8 mouse cellular contexts compared by ENCODE assay signal in the genomic region with DNA sequence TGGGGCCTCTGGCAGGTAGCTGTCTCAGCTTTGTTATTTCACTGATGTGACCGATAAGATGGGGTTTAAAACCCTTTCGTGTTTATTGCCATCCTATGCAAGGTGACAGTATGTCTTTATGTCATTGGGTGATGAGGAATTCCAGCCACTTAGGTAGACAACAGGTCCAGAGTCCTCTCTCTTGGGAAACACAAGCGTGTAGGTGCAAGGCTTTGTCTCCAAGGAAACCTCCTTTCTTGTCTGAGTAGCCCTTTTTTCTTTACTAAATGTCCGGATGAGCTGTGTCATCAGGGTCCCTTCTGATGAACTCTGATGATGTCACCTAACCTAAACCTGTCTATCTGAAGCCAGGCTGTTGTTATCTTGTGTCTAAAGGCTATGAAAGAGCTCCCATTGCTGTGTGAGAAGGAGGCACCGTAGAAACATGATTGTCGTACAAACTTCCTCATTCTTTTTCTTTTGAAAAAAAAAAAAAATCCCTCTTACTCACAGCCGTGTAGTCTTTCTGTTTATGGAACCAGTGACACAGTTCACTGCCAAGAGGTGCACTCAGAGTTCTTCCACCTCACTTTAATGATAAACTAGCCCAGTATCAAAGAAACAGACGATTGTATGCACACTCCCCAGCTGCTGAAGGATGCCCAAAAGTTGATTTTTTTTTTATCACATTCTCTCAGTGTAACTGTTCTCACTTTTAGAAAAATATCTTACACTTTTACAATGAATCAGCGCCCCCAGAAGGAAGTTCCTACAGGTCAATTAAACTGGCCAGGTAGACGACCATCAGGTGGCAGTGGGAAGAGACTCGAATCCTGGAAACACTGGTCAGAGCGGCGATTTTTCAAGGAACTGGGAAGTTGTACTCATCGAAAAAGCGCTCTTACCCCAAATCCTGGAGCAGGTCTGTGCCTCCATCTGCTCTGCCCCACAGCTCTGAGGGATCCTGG. TPM values are rescaled to one million over a fixed set of nuclear protein-coding genes. Genes with fewer than 3 reads are reported as not detected.
DNase-seq lines count a peak whose midpoint lies in the region; ATAC-seq and TF ChIP-seq lines count a peak whose summit lies in the region.

No protein-coding gene starts in this region.

- no peak for DNase-seq in heart, postnatal 4 days
- no peak for DNase-seq in ES-E14 (ENCODE audit: low read depth, low spot score)
- DNase-seq in forebrain, embryonic 14.5 days (ENCODE audit: low spot score): no peak
- no peak for DNase-seq in layer of hippocampus, postnatal 10 days (ENCODE audit: low spot score in 2 of 2)
- no peak for DNase-seq in adrenal gland, adult 2 months

- H3K9ac ChIP-seq in heart, embryonic 12.5 days: peak overlapping the region; percentile 74
- peak overlapping the region; percentile 75 for H3K9ac ChIP-seq in ES-E14 (ENCODE audit: insufficient read depth, low read depth, low read length, poor library complexity, severe bottlenecking)
- H3K9ac ChIP-seq in forebrain, embryonic 14.5 days (ENCODE audit: low read length): 0 out of 2 replicates have a peak overlapping the region, but pooled peaks have one; percentile 49
- H3K9ac ChIP-seq in liver, embryonic 12.5 days: peak overlapping the region; percentile 83
- H3K9ac ChIP-seq in stomach, embryonic 15.5 days: peak overlapping the region; percentile 53

- H3K36me3 ChIP-seq in heart, embryonic 12.5 days: 0 out of 2 replicates have a peak, but pooled peaks cover 4% of the 10 kb centered on the region
- no peaks in the 10 kb centered on the region for H3K36me3 ChIP-seq in ES-E14 (ENCODE audit: control insufficient read depth, insufficient read depth, low read length, poor library complexity, severe bottlenecking)
- H3K36me3 ChIP-seq in forebrain, embryonic 14.5 days (ENCODE audit: control insufficient read depth, insufficient read depth, low read length): no peaks in the 10 kb centered on the region
- peaks cover 23% of the 10 kb centered on the region; the same call in 1 of the 2 replicates for H3K36me3 ChIP-seq in liver, embryonic 12.5 days
- no peaks in the 10 kb centered on the region for H3K36me3 ChIP-seq in stomach, embryonic 15.5 days

- H3K27me3 ChIP-seq in heart, embryonic 12.5 days (replicated peaks): no peaks in the 10 kb centered on the region
- H3K27me3 ChIP-seq in forebrain, embryonic 14.5 days (replicated peaks; ENCODE audit: control insufficient read depth, insufficient read depth, low read length): no peaks in the 10 kb centered on the region
- no peaks in the 10 kb centered on the region for H3K27me3 ChIP-seq in liver, embryonic 12.5 days (replicated peaks)
- H3K27me3 ChIP-seq in stomach, embryonic 15.5 days (replicated peaks): no peaks in the 10 kb centered on the region

- in situ Hi-C loops in ES-E14 (cut with MboI; ENCODE audit: low sequenced_read_pairs in 2 of 2, unreplicated experiment in 2 of 2): no loop called here

- ATAC-seq in heart, embryonic 12.5 days (ENCODE audit: insufficient number of reproducible peaks, low FRiP score): no peak
- no peak for ATAC-seq in forebrain, embryonic 14.5 days
- ATAC-seq in liver, embryonic 12.5 days: peak; percentile 81
- ATAC-seq in stomach, embryonic 15.5 days (ENCODE audit: insufficient read depth, low FRiP score, low read depth): peak; percentile 51; the same call in 1 of the 2 replicates

- H3K27ac ChIP-seq in heart, embryonic 12.5 days (ENCODE audit: poor library complexity, severe bottlenecking): peak overlapping the region; percentile 66
- H3K27ac ChIP-seq in ES-E14 (ENCODE audit: insufficient read depth, low read depth, low read length, poor library complexity, severe bottlenecking): no peak overlapping the region
- no peak overlapping the region for H3K27ac ChIP-seq in forebrain, embryonic 14.5 days (ENCODE audit: low read depth, low read length)
- peak overlapping the region; percentile 84 for H3K27ac ChIP-seq in liver, embryonic 12.5 days
- H3K27ac ChIP-seq in stomach, embryonic 15.5 days: peak overlapping the region; percentile 87

- peaks cover 14% of the 10 kb centered on the region for H3K4me1 ChIP-seq in heart, embryonic 12.5 days (replicated peaks)
- peaks cover 7 to 12% of the 10 kb centered on the region in 2 experiments for H3K4me1 ChIP-seq in ES-E14 (ENCODE audit: control insufficient read depth in 2 of 2, insufficient read depth in 2 of 2, low read length in 2 of 2, poor library complexity in 1 of 2)
- H3K4me1 ChIP-seq in forebrain, embryonic 14.5 days (ENCODE audit: control insufficient read depth, insufficient read depth, low read length): peaks cover 7% of the 10 kb centered on the region; the same call in 1 of the 2 replicates
- peaks cover 60% of the 10 kb centered on the region for H3K4me1 ChIP-seq in liver, embryonic 12.5 days
- 0 out of 2 replicates have a peak, but pooled peaks cover 9% of the 10 kb centered on the region for H3K4me1 ChIP-seq in stomach, embryonic 15.5 days

- no peaks in the 10 kb centered on the region for H3K9me3 ChIP-seq in heart, embryonic 12.5 days (replicated peaks)
- no peaks in the 10 kb centered on the region for H3K9me3 ChIP-seq in ES-E14 (ENCODE audit: control insufficient read depth, insufficient read depth, low read depth, low read length)
- no peaks in the 10 kb centered on the region for H3K9me3 ChIP-seq in forebrain, embryonic 14.5 days (replicated peaks; ENCODE audit: control insufficient read depth, low read length)
- no peaks in the 10 kb centered on the region for H3K9me3 ChIP-seq in liver, embryonic 12.5 days (replicated peaks)
- no peaks in the 10 kb centered on the region for H3K9me3 ChIP-seq in stomach, embryonic 15.5 days

- peak overlapping the region; percentile 78 for H3K4me2 ChIP-seq in heart, embryonic 12.5 days
- H3K4me2 ChIP-seq in forebrain, embryonic 14.5 days (ENCODE audit: low read length): peak overlapping the region; percentile 46
- peak overlapping the region; percentile 78 for H3K4me2 ChIP-seq in liver, embryonic 12.5 days
- H3K4me2 ChIP-seq in stomach, embryonic 15.5 days: peak overlapping the region; percentile 76

- H3K4me3 ChIP-seq in heart, embryonic 12.5 days: peak overlapping the region; percentile 55
- peak overlapping the region; percentile 64 to 83 for H3K4me3 ChIP-seq in ES-E14 (ENCODE audit: insufficient read depth in 1 of 2, low read depth in 1 of 2, low read length in 2 of 2, poor library complexity in 1 of 2, severe bottlenecking in 1 of 2)
- H3K4me3 ChIP-seq in forebrain, embryonic 14.5 days (ENCODE audit: low read depth, low read length): peak overlapping the region; percentile 17
- H3K4me3 ChIP-seq in liver, embryonic 12.5 days: peak overlapping the region; percentile 71
- peak overlapping the region; percentile 50 for H3K4me3 ChIP-seq in stomach, embryonic 15.5 days (replicated peaks)

- WGBS in heart, embryonic 12.5 days: 19% methylated on average over 15 of the region's 15 CpGs
- WGBS in forebrain, embryonic 14.5 days: 32% methylated on average over 15 of the region's 15 CpGs
- 7% methylated on average over 15 of the region's 15 CpGs for WGBS in liver, embryonic 12.5 days (ENCODE audit: insufficient replicate concordance)
- 17% methylated on average over 15 of the region's 15 CpGs for WGBS in stomach, embryonic 15.5 days

TF ChIP-seq in ES-E14, 5 proteins besides CTCF, POLR2A, EP300 and RAD21:
- no peak for TF ChIP-seq CHD2 (IDR thresholded peaks at IDR 0.05; ENCODE audit: low read depth, low read length)
- TF ChIP-seq ZNF384 (IDR thresholded peaks at IDR 0.05; ENCODE audit: low read depth, low read length): no peak
- TF ChIP-seq ZC3H11A (IDR thresholded peaks at IDR 0.05; ENCODE audit: borderline replicate concordance, low read depth, low read length): no peak
- no peak for TF ChIP-seq HCFC1 (IDR thresholded peaks at IDR 0.05; ENCODE audit: borderline replicate concordance, insufficient read depth, low read length)
- no peak for TF ChIP-seq MAFK (IDR thresholded peaks at IDR 0.05; ENCODE audit: insufficient read depth, low read depth, low read length)

RNA-seq across cellular contexts. Expression of gene Dapp1, which starts 0.6 kb away (rescaled TPM):
- 14.8 and 15.1 TPM in 2 replicates for polyA plus RNA-seq in heart, embryonic 12.5 days (2016; fragmentation: Nextera tagmentation; extraction: Ambion mirVana)
- 1 to 10 TPM; 7.6 to 7.8 TPM for total RNA-seq in heart, postnatal 4 days (2021)
- 6.8 and 11.5 TPM in 2 replicates for total RNA-seq in ES-E14 (2012; rRNA removed)
- 2.4 and 4.4 TPM in 2 replicates for polyA plus RNA-seq in forebrain, embryonic 14.5 days (2014; fragmentation: Nextera tagmentation; extraction: Ambion mirVana)
- polyA plus RNA-seq in liver, embryonic 12.5 days (2016; fragmentation: Nextera tagmentation; extraction: Ambion mirVana): 22.0 and 22.7 TPM in 2 replicates
- polyA plus RNA-seq in stomach, embryonic 15.5 days (2015; fragmentation: Nextera tagmentation; extraction: Ambion mirVana): 14.5 and 17.0 TPM in 2 replicates
- total RNA-seq in layer of hippocampus, postnatal 10 days (2021): 1 to 10 TPM; 4.7 to 7.1 TPM
- 1 to 10 TPM; 3.8 to 4.7 TPM for total RNA-seq in adrenal gland, adult 2 months (2021)
- polyA plus RNA-seq in adrenal gland, adult 2 months (2012; rRNA removed): 1.8 and 2.6 TPM in 2 replicates

Comparison
In these comparisons a context has a peak if more than half of its experiments do, and no peak if none do; other contexts are left out.
1. ATAC-seq: peak in liver, embryonic 12.5 days (single experiment) and stomach, embryonic 15.5 days (single experiment); none in heart, embryonic 12.5 days (single experiment) and forebrain, embryonic 14.5 days (single experiment).
2. H3K27ac ChIP-seq: peak in heart, embryonic 12.5 days (single experiment), liver, embryonic 12.5 days (single experiment) and stomach, embryonic 15.5 days (single experiment); none in ES-E14 (single experiment) and forebrain, embryonic 14.5 days (single experiment).
3. H3K4me3 ChIP-seq: peak in every context shown above with its lines; median percentile 74 in ES-E14; 71 in liver, embryonic 12.5 days; 55 in heart, embryonic 12.5 days; 50 in stomach, embryonic 15.5 days; 17 in forebrain, embryonic 14.5 days.
4. Peak in every context shown above with its lines, with median percentiles within 50 percentile points of each other: H3K4me2 ChIP-seq and H3K9ac ChIP-seq.